Mouse (Mus musculus) 416B (cell line): ENCODE measurements at regions not wholly inside any gene's neighbourhood (a gene's known extent, or its start where the extent isn't known, plus 50 kb on each side); places are given as distances from the start of the nearest gene placed in this dataset.
A peak's percentile ranks its signal among the peaks of the same experiment; 100 is the strongest.

Experiments used
- DNase-seq: peaks from one replicate; pipeline ENCODE4 v3.0.0; 2011; ENCODE audit warnings: low read depth

- no peak for DNase-seq
These were observed 281.0 kb upstream of the Tle1 start for GRCm38 (mm10) chr4:72481748-72482147.

- DNase-seq: no peak
These were observed 279.8 kb upstream of the Tle1 start for GRCm38 (mm10) chr4:72480535-72480934.

- DNase-seq: no peak
These were observed 268.6 kb upstream of the Tle1 start for GRCm38 (mm10) chr4:72469236-72469875.

- no peak for DNase-seq
These were observed 243.6 kb upstream of the Tle1 start for GRCm38 (mm10) chr4:72444177-72444770.

- no peak for DNase-seq
These were observed 236.6 kb upstream of the Tle1 start for GRCm38 (mm10) chr4:72437367-72437766.

- DNase-seq: peak; percentile 12
These were observed 224.6 kb upstream of the Tle1 start for GRCm38 (mm10) chr4:72425316-72425715.

GRCm38 (mm10) chr4:72412100-72412788 is 211.5 kb upstream of the Tle1 start:
- no peak for DNase-seq

- no peak for DNase-seq
These were observed 210.6 kb upstream of the Tle1 start for GRCm38 (mm10) chr4:72411343-72411742.

GRCm38 (mm10) chr4:72400759-72401158 is 200.0 kb upstream of the Tle1 start:
- DNase-seq: no peak

- DNase-seq: no peak
These were observed 191.2 kb upstream of the Tle1 start for GRCm38 (mm10) chr4:72391887-72392435.

- DNase-seq: no peak
These were observed 189.3 kb upstream of the Tle1 start for GRCm38 (mm10) chr4:72389811-72390625.

GRCm38 (mm10) chr4:72384901-72385264 is 184.2 kb upstream of the Tle1 start:
- no peak for DNase-seq

GRCm38 (mm10) chr4:72384259-72384900 is 183.7 kb upstream of the Tle1 start:
- no peak for DNase-seq

GRCm38 (mm10) chr4:72383729-72384128 is 183.0 kb upstream of the Tle1 start:
- no peak for DNase-seq

GRCm38 (mm10) chr4:72382517-72383147 is 181.9 kb upstream of the Tle1 start:
- no peak for DNase-seq

GRCm38 (mm10) chr4:72381742-72382141 is 181.0 kb upstream of the Tle1 start:
- no peak for DNase-seq

- no peak for DNase-seq
These were observed 180.4 kb upstream of the Tle1 start for GRCm38 (mm10) chr4:72381116-72381515.

- DNase-seq: no peak
These were observed 178.8 kb upstream of the Tle1 start for GRCm38 (mm10) chr4:72379515-72379914.

- DNase-seq: no peak
These were observed 178.3 kb upstream of the Tle1 start for GRCm38 (mm10) chr4:72379011-72379410.

- no peak for DNase-seq
These were observed 176.8 kb upstream of the Tle1 start for GRCm38 (mm10) chr4:72377520-72377919.

- DNase-seq: no peak
These were observed 151.3 kb upstream of the Tle1 start for GRCm38 (mm10) chr4:72351985-72352384.
